Mouse (Mus musculus): Measurements from ENCODE around the gene Arid2. TPM values are rescaled to one million over a fixed set of nuclear protein-coding genes. Genes with fewer than 3 reads are reported as not detected.
"Not testable (repeated sequence)": the region's sequence is repeated elsewhere in the genome, so short reads cannot be mapped to it uniquely, and the experiment has no call there.

The Arid2 gene
- polyA plus RNA-seq, 1 experiment from 2014 or later: 25.9 TPM

DNA sequence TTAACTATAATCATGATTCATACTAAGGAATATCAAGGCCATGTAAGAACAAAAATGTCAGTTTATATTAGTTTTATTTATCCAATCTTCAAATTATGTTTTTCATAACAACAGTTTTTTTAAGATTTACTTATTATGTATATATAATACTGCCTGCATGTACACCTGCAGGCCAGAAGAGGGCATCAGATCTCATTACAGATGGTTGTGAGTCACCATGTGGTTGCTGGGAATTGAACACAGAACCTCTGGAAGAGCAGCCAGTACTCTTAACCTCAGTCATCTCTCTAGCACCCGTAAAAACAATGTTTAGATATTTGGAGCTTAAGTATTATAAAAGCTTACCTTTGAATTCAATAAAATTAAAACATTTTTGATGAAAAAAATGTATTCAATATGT is 146.9 kb downstream of the Arid2 start:
- WGBS: 85% methylated on average over 1 of the region's 1 CpGs
- Histone ChIP-seq H3K27me3 (no peaks in the 10 kb centered on the region), H3K4me3 (no peak overlapping the region), H3K36me3 (peaks cover 64% of the 10 kb centered on the region), H3K9ac (no peak overlapping the region), H3K4me2 (no peak overlapping the region), H3K27ac (no peak overlapping the region), H3K4me1 (no peaks in the 10 kb centered on the region), H3K9me3 (no peaks in the 10 kb centered on the region)
- ATAC-seq (ENCODE audit: insufficient number of reproducible peaks, insufficient read depth, low FRiP score, low TSS enrichment, low read depth): no peak

DNA sequence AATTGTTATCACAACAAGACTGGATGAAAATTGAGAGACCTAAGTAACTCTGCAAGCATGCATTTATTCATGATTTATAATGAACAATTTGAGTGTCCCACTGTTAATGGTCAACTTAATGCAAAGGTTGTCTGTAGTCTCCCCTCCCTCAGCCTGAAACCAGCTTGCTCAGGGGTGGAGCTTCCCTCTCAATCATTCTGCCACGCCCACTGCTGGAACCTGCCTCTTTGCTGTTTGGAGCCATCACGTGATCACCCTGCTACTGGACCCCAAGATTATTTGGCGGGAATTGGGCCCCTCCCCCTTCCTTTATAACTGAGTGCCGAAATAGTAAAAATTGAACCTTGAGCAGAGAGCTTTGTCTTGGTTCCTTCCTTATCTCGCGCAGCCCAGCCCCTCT is 154.2 kb downstream of the Arid2 start:
- not testable (repeated sequence) for ATAC-seq (ENCODE audit: insufficient number of reproducible peaks, insufficient read depth, low FRiP score, low TSS enrichment, low read depth); H3K4me2 ChIP-seq; H3K9ac ChIP-seq; H3K9me3 ChIP-seq; H3K4me3 ChIP-seq; H3K27me3 ChIP-seq; H3K4me1 ChIP-seq; H3K27ac ChIP-seq
- H3K36me3 ChIP-seq: peaks cover 44% of the 10 kb centered on the region
- 84% methylated on average over 6 of the region's 6 CpGs for WGBS

DNA sequence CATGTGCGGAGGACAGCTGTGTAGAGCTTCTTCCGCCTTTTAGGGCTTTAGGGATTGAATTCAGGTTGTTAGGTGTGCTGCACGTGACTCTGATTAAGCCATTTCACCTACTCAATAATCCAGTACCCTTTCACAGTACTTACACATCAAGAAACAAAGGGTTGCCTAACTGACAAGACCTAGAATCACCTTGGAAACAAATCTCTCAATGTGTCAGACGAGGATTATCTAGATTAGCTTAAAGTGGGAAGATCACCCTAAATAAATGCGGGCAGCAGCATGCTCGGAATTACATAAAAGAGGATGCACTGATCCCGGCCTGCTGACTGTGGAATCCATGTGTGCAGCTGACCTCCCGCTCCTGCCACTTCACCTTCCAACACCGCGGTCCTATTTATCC is 159.5 kb downstream of the Arid2 start:
- Histone ChIP-seq H3K4me1 (0 out of 2 replicates have a peak, but pooled peaks cover 3% of the 10 kb centered on the region), H3K36me3 (peaks cover 40% of the 10 kb centered on the region), H3K4me2 (no peak overlapping the region), H3K9me3 (no peaks in the 10 kb centered on the region), H3K4me3 (no peak overlapping the region), H3K27ac (no peak overlapping the region), H3K27me3 (no peaks in the 10 kb centered on the region), H3K9ac (no peak overlapping the region)
- ATAC-seq (ENCODE audit: insufficient number of reproducible peaks, insufficient read depth, low FRiP score, low TSS enrichment, low read depth): no peak
- WGBS: 83% methylated on average over 10 of the region's 10 CpGs

DNA sequence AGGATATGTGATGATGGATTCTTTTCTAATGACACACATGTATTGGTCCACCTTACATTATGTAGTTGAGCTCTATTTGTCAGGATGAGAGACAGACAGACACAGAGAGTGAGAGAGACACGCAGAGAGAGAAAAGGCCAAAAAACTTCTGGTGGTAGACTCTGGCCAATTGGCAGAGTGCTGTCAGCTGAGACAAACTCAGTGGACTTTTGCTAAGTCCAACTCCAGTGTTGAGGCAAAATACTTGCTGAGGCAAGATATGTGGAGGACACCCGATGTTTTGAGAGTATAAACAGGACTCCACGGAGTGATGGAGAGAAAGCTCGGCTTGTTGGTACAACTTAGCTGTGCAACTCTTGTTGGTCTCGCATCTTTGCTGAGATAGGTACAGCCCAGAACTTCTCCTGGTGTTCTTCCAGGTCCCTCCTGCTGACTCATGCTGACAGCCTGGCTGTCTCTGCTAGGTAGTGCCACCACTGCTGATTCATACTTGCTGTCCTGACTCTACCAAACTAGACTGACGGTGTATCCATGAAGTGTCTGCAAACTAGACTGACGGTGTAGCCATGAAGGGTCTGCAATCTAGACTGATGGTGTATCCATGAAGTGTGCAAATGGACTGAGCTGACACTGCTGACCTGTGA is 161.5 kb downstream of the Arid2 start:
- Histone ChIP-seq H3K4me2 (no peak overlapping the region), H3K36me3 (peaks cover 35% of the 10 kb centered on the region), H3K9me3 (no peaks in the 10 kb centered on the region), H3K9ac (no peak overlapping the region), H3K4me1 (0 out of 2 replicates have a peak, but pooled peaks cover 3% of the 10 kb centered on the region), H3K27ac (no peak overlapping the region), H3K27me3 (no peaks in the 10 kb centered on the region), H3K4me3 (no peak overlapping the region)
- ATAC-seq (ENCODE audit: insufficient number of reproducible peaks, insufficient read depth, low FRiP score, low TSS enrichment, low read depth): no peak
- 93% methylated on average over 7 of the region's 7 CpGs for WGBS

DNA sequence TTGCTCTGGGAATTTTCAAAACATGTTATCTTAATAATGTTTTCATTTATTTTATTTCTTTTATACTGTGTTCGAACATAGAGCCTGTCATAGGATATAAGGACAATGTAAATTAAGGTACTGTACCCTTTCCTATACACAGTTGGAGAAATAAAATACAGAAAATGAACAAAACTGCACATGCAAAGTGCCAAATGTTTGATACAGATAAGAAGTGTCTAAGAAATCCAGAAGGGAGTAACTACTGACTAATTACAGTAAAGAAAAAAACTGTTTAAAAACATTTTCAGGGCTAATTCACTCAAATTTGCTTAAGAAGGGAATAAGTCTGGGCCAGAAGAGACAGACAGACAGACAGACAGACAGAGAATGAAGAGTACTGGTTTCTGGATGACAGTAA is 166.0 kb downstream of the Arid2 start:
- no peaks in the 10 kb centered on the region for H3K27me3 ChIP-seq
- peaks cover 12% of the 10 kb centered on the region for H3K4me1 ChIP-seq
- WGBS: 96% methylated on average over 1 of the region's 1 CpGs
- ATAC-seq (ENCODE audit: insufficient number of reproducible peaks, insufficient read depth, low FRiP score, low TSS enrichment, low read depth): no peak
- H3K4me2 ChIP-seq: no peak overlapping the region
- no peaks in the 10 kb centered on the region for H3K9me3 ChIP-seq
- no peak overlapping the region for H3K4me3 ChIP-seq
- no peak overlapping the region for H3K9ac ChIP-seq
- H3K36me3 ChIP-seq: peaks cover 19% of the 10 kb centered on the region
- no peak overlapping the region for H3K27ac ChIP-seq

Small RNA genes within 50 kb of the gene (microRNA-seq; reads per million reads assigned to microRNA genes)
- gene Gm25397: not detected

Other genes with a start within 250 kb of the Arid2 start
- 102 and 105 TPM in 2 replicates for gene Scaf11, start 173.3 kb downstream of the Arid2 start, polyA plus RNA-seq (2015; fragmentation: Nextera tagmentation; extraction: Ambion mirVana)

All from embryonic facial prominence, embryonic 13.5 days (tissue).